Mouse (Mus musculus): ENCODE data around the gene Son.
"Not testable (repeated sequence)": the region's sequence is repeated elsewhere in the genome, so short reads cannot be mapped to it uniquely, and the experiment has no call there.

The Son gene

DNA sequence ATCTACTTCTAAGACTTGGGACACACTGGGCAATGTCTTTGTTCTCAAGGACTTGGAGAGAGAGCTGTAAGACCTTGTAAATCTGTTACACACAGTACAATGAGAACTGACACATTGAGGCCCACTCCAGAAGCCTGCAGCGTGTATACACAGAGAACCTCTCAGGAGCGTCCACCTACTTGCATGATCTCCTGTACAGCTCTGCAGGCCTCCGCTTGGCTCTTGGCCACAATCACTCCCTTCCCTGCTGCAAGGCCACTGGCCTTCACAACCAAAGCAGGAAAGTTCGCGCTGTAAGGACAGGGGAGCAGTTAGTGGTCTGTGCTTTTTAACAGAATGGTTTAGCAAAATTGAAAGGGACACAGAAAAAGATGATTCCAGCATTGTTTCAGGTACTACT is 8.1 kb upstream of the Son start:
- no peak for DNase-seq (ENCODE audit: low spot score in 2 of 2)

DNA sequence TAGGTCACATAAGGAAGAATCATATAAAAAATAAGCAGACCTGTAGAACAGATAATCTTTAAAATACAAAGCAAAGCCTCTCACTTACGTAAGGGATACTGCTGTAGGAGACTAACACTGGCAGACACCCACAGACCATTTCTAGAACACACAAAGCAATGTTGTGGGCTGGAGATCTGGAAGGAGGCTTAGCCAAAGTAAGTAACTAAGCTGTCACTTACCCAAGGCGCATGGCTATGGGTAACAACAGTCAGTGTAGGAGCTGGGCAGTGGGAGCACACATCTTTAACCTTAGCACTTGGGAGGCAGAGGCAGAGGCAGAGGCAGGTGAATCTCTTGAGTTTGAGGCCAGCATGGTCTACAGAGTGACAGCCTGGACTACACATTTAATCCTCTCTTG is 7.7 kb upstream of the Son start:
- DNase-seq (ENCODE audit: low spot score in 2 of 2): no peak

DNA sequence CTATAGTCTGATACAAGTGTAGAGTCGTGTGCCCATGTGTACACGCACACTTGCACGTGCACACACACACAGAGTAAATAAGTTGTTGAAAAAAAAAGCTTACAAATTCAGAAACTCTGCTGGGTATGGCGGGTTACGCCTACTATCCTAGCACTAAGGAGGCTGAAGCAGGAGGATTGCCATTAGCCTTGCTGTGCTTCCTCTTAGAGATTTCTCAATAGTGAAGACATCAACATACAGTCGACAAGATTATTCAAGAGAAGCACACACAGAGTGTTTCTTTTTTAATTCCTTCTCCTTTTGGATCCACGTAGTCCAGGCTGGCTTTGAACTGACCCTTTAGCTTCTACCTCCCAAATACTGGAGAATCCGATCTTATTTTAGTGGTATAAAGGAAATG is 7.1 kb upstream of the Son start:
- no peak for DNase-seq (ENCODE audit: low spot score in 2 of 2)

DNA sequence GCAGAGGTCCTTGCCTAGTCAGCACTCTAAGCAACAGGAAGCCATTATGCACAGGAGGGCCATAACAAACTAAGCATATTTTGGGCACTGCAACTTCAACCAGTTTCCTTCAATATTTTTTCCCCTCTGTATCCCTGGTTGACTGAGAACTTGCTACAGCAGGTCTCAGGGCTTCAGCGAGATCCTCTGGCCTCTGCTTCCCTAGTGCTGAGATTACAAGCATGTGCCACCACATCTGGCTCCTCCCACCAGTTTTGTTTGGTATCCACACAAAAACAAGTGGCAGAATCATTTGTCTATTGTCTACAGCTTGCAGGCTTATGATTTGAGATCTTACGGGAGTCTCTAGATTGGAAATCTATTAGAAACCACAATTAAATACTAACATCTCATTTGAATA is 2.4 kb upstream of the Son start:
- DNase-seq (ENCODE audit: low spot score in 2 of 2): peak in 1 of 2 experiments; percentile 44

DNA sequence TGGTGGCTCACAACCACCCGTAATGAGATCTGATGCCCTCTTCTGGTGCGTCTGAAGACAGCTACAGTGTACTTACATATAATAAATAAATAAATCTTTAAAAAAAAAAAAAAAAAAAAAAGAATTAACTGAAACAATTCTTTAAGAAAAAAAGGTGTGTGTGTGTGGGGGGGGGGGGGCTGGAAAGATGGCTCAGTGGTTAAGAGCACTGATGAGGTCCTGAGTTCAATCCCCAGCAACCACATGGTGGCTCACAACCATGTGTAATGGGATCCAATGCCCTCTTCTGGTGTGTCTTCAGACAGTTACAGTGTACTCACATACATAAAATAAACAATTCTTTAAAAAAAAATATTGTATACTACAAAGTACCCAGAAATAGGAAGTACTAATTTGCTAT is 1.9 kb upstream of the Son start:
- not testable (repeated sequence) for DNase-seq (ENCODE audit: low spot score in 2 of 2)

DNA sequence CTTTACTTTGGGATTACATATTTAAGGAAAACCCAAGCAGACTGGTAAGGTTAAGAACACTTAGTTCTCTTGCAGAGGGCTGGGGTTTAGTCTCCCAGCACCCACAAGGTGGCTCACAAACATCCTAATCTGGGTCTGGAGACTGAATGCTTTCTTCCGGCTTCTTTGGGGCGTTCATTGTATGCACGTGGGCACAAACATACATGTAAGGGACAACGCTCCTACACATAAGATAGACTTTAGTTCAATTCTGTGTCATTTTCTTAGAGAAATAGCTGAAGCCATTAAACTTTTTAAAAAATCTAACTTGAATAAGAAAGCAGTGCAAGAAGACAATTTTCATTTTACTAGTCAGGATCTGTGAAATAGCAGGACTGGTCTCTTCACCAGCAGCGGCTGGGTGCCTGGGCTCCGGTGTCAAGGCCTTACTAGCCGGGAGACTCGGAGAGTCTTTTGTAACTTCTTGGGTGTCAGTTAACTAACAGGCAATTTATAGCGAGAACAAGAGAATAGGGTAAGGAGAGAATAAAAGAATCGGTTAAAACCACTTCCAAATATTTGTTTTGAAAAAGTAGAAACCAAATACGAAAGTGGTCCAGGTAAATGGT is 1.2 kb upstream of the Son start:
- DNase-seq (ENCODE audit: low spot score in 2 of 2): peak in 1 of 2 experiments; percentile 50

DNA sequence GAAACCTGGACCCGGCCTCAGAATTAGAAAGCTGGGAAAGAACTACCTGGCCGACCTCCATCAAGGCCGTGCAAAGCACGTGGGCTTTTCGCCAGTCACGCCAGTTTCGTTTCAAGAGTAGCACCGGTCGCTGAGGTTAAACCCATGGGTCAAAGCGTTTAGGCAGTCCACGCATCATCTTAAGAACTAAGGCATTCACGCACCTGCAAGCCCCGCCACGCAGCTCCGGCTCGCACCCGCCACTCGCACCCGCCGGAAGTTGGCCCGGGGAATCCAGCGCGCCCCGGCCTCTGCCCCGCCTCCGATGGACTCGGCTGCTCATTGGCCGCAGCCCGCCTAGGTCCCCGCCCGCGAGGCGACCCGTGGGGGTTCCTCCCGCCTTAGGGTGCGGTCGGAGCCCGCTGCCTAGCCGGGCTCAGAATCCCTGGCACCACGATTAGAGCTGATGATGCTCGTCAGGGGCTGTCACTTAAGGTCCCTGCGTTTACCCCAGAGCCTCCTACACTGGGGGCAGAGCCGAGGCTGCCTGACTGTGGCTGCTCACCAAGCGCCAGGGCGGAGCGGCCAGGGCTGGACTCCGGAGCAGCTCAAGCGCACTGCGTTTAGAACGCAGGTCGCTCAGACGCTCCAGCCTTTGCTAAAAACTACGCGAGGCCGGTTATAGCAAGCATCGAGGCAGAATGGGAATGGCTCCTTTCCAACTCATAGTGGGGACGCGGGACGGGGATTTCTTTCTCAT is 456 bp upstream of the Son start, which contains the start of gene Gart:
Gene Gart, minus strand, starts transcription at position 272 of the 739 bp plus-strand sequence.
- peak; percentile 92 to 93 for DNase-seq (ENCODE audit: low spot score in 2 of 2)

DNA sequence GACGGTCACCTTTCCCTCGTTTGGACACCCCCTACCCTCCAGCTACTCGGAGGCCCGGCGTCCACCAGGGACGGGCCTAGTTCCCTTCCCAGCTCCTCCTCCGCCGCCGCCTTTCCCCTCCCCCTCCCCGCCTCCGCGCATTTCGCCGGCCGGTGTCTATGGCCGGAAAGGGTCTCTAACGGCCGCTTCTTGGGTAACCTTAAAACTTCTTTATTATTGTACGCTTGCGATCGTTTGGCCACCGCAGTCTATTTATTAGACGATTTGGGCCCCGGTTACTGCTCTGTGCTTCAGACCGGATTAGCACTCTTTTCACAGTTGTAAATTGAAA is 879 bp downstream of the Son start:
- peak; percentile 74 to 88 for DNase-seq (ENCODE audit: low spot score in 2 of 2)

DNA sequence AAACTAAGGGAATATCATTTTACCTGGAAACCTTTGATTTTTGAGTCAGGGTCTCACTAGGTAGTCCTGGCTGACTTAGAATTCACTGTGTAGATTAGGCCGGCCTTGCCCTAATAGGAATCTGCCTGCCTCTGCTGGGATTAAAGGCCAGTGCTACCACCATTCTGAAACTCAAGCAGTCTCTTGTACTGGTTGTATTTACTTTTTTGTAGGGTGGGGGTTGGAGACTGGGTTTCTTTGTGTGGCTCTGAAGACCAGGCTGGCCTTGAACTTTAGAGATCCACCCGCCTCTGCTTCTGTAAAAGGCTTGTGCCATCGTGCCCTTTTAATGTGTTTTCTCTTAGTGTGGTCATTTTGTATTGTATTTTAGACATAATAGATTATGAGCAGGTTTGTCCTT is 1.9 kb downstream of the Son start:
- DNase-seq (ENCODE audit: low spot score in 2 of 2): no peak

DNA sequence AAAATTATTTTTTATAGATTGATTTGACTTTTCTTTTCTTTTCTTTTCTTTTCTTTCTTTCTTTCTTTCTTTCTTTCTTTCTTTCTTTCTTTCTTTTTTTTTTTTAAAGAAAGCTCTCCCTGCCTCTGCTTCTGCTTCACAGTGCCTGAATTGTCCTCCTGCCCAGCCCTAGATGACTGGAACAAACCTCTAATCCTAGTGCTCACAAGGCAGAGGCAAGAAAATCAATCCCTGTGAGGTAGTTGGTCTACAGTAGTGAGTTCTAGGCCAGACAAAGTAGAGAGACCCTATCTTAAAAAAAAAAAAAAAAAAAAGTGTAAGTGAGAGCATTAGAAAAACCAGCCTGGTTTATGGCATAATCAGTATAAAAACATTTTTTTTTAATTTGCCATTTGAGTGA is 2.5 kb downstream of the Son start:
- DNase-seq (ENCODE audit: low spot score in 2 of 2): no peak

DNA sequence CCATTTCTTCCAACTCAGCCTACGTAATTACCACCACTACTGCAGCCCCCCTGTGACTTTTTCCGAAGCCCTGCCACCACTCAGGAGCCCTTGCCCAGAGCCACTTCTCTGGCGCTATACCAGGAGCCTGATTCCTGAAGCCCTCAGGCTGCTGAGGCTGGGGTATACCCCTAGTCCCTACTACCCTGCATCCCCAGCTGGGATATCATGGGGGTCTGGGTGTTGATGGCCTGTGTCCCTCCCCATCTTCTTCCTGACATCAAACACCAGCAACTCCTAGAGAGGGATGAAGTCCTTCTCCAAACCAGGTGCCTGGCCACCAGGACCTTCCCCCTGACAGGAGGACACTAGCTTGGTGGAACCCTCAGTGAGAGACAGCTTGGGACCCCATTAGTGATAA is 4.9 kb downstream of the Son start:
- no peak for DNase-seq (ENCODE audit: low spot score in 2 of 2)

DNA sequence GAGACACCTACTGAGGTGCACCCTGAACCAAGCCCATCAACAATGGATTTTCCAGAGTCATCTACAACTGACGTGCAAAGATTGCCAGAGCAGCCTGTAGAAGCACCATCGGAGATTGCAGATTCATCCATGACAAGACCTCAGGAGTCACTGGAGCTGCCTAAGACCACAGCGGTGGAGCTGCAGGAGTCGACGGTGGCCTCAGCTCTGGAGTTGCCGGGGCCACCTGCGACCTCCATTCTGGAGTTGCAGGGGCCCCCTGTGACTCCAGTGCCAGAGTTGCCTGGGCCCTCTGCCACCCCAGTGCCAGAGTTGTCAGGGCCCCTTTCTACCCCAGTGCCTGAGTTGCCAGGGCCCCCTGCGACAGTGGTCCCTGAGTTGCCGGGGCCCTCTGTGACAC is 8.0 kb downstream of the Son start:
- no peak for DNase-seq (ENCODE audit: low spot score in 2 of 2)

DNA sequence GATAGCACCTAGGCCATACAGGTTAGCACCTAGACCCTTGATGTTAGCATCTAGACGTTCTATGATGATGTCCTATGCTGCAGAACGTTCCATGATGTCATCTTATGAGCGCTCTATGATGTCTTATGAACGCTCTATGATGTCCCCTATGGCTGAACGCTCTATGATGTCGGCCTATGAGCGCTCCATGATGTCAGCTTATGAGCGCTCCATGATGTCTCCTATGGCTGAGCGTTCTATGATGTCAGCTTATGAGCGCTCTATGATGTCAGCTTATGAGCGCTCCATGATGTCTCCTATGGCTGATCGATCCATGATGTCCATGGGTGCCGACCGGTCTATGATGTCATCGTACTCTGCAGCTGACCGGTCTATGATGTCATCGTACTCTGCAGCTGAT is 10.0 kb downstream of the Son start:
- DNase-seq (ENCODE audit: low spot score in 2 of 2): no peak

DNA sequence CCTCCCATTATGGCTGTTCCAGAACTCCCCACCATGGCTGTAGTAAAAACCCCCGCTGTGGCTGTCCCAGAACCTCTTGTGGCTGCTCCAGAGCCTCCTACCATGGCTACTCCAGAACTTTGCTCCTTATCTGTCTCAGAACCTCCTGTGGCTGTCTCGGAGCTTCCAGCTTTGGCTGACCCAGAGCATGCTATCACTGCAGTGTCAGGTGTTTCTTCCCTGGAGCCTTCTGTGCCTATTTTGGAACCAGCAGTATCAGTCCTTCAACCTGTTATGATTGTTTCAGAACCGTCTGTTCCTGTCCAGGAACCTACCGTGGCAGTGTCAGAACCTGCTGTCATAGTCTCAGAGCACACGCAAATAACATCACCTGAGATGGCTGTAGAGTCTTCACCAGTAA is 11.2 kb downstream of the Son start:
- DNase-seq (ENCODE audit: low spot score in 2 of 2): no peak

DNA sequence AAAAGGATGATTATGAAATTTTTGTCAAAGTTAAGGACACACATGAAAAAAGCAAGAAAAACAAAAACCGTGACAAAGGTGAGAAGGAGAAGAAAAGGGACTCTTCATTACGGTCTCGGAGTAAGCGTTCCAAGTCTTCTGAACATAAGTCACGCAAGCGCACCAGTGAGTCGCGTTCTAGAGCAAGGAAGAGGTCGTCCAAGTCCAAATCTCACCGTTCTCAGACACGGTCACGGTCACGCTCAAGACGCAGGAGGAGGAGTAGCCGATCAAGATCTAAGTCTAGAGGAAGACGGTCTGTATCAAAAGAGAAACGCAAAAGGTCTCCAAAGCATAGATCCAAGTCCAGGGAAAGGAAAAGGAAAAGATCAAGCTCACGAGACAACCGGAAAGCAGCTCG is 12.5 kb downstream of the Son start:
- no peak for DNase-seq (ENCODE audit: low spot score in 2 of 2)

DNA sequence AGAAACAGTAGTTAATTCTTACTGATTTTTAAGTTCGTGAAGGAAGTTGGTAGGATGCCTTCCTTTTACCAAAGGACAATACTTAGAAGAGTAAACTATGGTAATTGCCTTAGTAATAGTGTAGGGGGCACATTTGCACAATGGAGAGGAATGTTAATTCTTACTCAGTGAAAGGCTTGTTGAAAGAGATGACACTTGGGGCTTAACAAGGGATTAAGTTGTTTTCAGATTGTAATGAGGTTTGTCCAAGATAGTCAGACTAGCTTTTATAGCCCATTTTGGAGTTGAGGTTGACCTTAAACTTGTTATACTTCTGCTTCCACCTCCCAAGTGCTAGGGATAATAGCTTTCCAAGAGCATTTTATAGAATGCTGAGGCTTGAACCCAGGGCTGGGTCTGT is 14.1 kb downstream of the Son start:
- DNase-seq (ENCODE audit: low spot score in 2 of 2): no peak

DNA sequence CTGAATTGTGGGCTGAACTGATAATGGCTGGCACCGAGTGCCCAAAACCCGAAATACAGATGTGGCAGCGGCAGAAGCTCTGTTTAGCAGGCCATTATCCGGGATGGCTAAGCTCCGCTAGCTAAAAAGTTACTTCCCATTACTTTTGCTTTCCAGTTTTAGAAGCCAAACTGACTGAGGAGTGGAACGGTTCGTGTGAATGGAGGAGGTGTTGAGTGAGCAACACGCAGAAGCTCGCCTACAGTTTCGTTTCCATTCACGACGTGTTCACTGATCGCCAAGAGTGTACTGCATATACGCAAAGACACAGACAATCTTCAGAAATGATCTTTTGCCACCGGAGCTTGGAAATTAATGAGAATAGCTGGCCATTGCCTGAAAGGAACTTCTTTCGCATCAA is 15.0 kb downstream of the Son start:
- no peak for DNase-seq (ENCODE audit: low spot score in 2 of 2)

DNA sequence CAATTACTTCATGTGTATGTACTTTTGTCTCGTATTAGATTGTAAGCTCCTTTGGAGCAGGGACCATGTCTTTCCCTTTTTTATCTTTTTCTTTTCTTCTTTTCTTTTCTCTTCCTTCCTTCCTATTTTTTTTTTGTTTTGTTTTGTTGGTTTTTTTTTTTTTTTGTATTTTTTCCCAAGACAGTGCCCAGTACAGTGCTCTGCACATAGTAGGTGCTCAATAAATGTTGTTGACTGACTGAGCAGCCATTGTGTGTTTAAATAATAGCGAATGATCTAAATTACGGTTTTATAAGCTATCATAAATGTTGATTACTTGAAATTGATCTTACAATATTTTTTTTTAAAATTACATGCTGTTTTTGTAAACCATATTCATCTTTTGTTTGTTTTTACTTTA is 16.5 kb downstream of the Son start:
- no peak for DNase-seq (ENCODE audit: low spot score in 2 of 2)

DNA sequence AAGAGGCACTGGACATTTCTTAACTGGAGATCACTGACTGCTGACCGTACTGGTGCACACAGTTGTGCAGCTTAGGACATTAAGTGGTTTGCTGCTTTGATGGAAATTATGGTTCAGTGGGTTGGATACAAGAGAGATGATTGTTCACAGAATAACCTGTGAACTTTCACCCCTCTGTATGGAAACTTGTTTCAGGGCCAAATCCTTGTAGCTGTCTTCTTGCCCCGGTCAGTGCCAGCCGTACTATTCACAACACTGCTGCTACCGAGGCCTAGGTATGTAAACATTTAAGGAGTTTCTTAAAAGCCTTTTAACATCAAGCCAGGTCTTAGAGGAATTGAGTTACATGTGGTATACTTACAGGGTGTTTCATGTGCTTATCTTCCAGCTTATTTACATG is 27.2 kb downstream of the Son start:
- DNase-seq (ENCODE audit: low spot score in 2 of 2): no peak

DNA sequence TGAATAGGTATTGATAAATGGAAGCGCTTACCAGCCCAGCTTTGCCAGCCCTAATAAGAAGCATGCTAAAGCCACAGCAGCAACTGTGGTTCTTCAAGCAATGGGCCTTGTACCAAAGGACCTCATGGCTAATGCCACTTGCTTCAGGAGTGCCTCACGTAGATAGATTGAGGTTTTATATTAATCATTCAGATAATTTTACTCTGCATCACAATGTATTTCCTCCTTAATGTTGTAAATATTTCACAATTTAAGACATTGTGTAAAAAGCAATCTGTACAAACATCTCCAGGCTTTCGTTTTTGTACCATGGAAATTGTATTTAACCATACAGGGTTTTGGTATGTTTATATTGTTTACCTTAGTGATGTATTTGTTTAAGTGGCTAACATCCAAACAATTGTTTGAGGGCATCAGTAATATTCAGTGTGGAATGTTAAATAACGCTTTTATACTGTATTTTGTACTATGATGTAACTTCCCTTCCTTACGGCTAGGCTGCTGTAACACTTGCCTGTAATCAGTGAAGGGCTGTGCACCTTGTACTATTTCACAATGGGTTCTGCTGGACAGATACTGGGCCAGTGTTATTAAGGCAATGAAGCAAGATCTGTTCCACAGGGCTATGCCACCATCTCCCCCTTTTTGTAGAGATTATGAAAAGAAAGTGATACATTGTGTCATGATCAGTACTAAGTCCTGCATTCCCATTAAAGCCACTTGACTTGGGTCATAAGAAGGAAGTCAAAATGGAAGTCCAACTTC is 31.0 kb downstream of the Son start:
- no peak for DNase-seq (ENCODE audit: low spot score in 2 of 2)

DNA sequence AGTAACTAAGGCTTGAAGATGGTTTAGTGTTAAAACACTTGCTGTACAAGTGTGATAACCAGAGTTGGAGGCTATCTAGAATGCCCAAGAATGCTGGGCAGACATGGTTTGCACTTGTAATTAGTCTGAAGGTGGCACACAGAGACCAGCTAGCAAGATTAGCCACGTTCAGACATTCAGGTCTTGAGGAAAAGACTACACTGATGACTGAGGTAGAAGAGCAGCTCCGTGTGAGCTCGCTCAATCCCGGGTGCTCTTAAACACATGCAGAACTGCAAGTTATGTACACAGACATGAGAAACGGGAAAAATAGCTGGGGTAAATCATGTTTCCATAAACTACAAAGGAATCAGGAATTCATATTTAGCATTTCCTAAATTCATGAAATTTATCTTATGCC is 33.4 kb downstream of the Son start:
- no peak for DNase-seq (ENCODE audit: low spot score in 2 of 2)

DNA sequence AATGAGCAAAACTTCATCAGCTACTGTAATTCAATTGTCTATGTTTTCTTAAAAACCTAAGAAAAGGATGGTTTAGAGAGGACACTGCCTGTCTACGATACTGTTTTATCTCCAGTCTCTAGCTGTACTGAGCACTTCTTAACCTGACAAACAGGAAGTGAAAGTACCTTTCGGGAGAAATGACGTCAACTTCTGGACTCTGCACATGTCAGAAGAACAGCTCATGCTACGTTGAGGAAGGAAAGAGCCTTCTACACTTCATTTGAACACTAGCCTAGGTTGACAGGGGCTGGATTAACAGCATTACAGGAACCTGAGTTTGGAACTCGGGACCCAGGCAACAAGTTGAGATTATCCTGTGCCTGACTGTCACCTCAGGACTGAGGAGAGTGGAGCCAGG is 38.2 kb downstream of the Son start:
- no peak for DNase-seq (ENCODE audit: low spot score in 2 of 2)

DNA sequence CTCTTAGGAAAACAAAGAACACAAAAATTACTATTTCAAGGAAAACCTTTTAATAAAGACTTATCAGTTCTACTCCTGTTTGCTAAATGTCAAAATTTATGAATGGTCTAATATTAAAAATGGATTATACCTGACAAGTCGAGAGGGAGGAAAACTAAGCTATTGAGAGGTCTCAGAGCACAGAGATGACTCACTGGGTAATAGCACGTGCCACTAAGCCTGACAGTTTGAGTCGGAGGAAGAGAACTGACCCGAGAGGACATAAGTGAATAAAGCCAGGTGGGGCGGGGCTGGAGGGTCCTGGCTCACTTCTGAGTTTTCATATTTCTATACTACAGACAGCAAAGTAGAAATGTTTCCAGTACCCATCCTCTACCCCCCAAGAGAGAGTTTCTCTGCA is 39.1 kb downstream of the Son start:
- DNase-seq (ENCODE audit: low spot score in 2 of 2): no peak

All from urinary bladder, postnatal 4 days (tissue).